Mouse (Mus musculus): ENCODE measurements around the gene Chid1. TPM values are rescaled to one million over a fixed set of nuclear protein-coding genes. Genes with fewer than 3 reads are reported as not detected.
A peak's percentile ranks its signal among the peaks of the same experiment; 100 is the strongest.

Gene Chid1
- 10 to 100 TPM; 11.2 to 13.1 TPM for total RNA-seq (2021)
- long read RNA-seq, experiment 1, full-length matches to known transcripts: 12 of 16 reads
- long read RNA-seq, experiment 1, partial matches to known transcripts: 1 of 16 reads
- long read RNA-seq, experiment 1, other reads (novel, unspliced or antisense): 3 of 16 reads
- long read RNA-seq, experiment 2, full-length matches to known transcripts: 9 of 15 reads
- long read RNA-seq, experiment 2, partial matches to known transcripts: 0 of 15 reads
- long read RNA-seq, experiment 2, other reads (novel, unspliced or antisense): 6 of 15 reads

DNA sequence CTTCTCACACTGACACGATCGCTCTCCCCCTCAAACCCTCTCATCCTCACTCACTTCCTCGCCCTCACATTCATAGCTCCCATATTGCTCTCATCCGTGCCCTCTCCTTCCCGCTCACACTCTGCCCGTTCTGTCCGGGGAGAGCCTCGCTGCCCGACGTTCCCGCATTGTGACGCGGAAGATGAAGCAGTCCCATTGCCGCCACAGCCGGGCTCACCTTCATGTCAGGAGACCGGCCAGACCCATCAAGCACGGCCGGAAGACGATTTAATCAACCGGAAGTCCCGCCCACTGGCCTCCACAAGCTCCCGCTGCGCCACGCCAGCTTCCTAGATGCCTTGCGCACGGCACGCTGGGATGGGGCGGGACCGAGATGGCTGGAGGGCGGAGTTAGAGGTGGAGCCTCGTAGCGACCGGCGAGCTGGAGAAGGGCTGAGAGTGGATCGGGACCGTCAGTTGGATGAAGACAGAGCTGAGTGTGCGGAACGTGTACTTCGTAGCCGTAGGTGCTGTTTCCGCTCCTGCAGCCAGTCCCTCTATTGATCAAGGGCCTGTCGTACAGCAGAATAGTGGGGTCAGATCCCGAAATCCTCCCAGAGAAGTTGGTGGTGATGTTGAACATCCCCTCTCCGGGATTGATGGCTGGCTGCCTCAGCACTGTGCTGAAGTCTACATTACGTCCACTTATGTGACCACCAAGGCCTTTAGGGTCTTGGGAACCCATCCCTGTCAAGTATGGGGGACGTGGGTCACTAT lies at the start of gene Chid1:
TSS of gene Chid1 (minus strand) at position 302 of the 756 bp plus-strand sequence.
- peak; percentile 99 for DNase-seq (ENCODE audit: low spot score)

DNA sequence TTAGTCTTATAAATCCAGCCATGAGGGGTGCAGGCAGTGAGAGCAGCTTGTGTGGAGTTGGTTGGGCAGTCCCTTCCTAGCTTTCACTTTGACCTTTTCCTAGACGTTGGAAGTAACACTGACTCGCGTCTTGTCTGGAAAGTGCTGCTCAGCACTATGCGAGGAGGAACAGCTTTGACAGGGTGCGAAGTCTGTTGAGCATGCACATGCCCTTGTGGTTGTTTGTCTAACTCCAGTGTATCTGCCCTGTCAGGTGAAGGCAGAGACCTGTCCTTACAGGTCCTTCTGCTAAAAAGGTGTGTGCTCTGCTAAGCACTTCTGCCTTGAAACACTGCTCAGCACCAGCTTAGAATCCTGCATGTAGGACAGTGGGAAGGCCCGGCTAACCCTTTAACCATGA lies 49.2 kb upstream of the Chid1 start:
- DNase-seq (ENCODE audit: low spot score): no peak

DNA sequence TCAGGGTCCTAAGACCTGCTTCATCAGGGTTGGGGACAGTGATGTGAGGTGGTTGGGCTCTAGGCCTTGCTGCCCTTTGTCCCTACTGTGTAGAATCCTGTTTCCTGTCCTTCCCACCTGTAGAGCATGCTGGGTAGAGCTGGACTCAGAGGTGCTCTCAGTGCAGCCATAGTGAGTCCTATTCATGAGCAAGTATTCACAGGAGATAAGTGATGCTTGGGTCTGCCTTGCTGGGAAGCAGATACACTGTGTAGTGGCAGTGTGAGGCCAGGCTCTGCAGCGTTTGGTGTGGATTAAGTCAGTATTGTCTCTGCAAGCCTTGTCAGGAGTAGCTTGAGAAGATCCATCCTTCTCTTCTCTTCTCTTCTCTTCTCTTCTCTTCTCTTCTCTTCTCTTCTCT lies 46.2 kb upstream of the Chid1 start:
- DNase-seq (ENCODE audit: low spot score): no peak

DNA sequence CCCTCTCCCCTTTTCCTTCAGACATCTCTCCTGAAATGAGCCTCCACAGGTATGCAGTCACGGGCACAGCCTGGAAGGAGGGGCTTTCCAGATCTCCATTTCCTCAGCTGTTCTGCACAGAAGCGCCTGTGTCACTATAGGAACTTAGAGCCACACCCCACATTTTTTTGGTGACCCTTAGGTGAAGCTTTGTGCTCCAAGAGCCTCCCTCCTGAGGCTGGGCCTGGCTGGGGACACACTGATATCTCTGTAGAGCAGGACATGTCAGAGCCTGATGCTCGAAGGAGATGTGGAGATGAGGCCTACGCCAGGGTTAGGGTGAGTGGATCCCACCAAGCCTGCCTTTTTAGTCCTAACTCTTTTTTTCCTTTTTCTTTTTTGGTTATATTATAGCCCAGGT lies 45.6 kb upstream of the Chid1 start:
- DNase-seq (ENCODE audit: low spot score): no peak

DNA sequence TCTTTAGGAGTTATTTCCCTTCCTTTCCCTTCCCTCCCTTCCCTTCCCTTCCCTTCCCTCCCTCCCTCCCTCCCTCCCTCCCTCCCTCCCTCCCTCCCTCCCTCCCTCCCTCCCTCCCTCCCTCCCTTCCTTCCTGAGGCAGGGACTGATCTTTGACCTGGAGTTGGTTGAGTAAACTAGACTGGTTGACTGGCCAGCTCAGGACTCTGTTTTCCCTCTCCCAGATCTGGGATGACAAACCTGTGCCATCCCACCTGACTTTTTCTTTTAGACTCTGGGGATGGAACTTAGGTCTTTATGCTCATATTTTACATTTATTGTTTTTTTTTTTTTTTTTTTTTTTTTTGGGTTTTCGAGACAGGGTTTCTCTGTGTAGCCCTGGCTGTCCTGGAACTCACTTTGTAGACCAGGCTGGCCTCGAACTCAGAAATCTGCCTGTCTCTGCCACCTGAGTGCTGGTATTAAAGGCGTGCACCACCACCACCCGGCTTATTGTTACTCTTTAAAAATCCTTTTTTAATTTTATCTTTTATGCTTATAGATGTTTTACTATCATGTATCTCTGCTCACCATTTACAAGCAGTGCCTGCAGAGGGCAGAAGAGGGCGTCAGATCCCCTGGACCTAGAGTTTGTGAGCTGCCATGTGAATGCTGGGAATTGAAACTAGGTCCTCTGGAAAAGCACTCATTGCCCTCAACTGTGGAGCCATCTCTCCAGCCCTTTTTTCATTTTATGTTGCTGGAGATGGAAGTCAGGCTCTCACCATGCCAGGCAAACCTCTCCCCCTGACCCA lies 44.6 kb upstream of the Chid1 start:
- DNase-seq (ENCODE audit: low spot score): no peak

DNA sequence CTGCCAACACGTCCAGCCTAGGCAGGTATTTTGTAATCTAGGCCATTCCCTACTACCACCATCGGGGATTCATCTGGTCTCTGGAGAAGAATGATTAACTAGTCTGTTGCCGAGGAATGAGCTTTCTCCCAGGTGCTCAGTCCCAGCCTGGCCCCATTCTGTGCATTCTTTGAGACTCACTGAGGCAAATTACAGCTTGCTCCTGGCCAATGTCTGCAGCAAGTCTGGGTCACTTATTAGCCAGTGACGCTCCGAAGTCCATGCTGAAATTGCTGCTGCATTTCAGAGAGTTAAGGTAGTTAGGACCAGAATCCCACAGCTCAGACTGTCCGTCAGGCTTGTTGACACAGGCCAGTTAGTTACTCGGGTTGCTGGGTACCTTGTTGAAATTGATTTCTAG lies 41.7 kb upstream of the Chid1 start:
- no peak for DNase-seq (ENCODE audit: low spot score)

DNA sequence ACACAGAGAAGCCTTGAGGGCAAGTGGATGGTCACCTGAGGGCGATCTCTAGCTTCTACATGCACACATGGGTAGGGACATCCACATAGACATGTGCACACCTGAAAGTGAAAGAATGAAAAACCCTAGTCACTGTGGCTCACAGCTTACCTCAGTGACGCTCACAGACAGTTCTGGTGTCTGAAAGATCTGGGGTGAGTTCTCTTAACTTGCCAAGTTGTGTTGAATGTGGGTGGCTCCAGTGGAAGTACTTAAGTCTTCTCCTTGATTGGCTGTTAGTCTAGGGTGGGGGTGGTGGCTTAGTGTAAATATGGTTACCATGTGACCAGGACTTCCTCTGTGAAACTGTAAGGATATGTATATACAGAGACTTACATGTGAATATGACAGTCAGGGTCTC lies 39.3 kb upstream of the Chid1 start:
- no peak for DNase-seq (ENCODE audit: low spot score)

DNA sequence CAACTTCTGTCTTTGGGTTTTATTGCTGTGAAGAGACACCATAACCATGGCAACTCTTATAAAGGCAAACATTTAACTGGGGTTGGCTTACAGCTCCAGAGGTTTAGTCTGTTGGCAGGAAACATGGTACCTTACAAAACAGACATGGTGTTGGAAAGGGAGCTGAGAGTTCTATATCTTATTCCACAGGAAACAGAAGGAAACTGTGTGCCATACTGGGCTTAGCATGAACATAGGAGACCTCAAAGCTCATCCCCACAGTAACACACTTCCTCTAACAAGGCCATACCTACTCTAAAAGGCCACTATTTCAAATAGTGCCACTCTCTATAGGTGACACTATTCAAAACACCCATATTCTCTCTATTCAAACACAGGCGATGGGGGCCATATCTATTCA lies 38.9 kb upstream of the Chid1 start:
- no peak for DNase-seq (ENCODE audit: low spot score)

DNA sequence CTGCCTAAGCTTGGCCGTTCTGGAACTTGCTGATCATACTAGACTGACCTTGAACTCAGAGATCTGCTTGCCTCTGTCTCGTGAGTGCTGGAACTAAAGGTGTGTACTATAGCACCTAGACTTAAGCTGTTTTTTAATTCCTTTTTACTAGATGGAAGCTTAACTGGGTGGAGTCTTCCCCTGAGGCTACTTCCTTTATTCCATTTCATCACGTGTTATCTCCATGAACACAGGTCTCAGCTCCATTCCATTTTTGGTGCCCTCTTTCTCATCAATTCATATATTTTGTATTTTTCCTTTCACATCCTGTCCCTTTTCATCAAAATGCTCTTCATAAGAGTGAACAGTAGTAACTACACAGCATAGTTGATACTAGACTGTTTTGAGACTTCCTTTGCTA lies 38.1 kb upstream of the Chid1 start:
- DNase-seq (ENCODE audit: low spot score): no peak

DNA sequence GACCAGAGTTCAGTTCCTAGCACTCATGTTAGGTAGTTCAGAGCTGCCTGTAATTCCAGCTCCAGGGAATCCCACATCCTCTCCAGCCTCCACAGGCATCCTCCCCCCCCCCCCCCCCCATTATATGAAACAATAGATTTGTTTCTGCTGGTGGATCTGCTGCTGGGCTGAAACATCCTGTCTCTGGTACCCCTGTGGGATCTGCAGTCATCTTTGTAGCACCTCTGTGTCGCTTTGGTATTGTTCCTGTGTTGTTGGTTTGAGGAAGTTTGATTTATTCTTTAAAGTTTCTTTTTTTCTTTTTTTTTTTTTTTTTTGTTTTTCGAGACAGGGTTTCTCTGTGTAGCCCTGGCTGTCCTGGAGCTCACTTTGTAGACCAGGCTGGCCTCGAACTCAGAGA lies 35.8 kb upstream of the Chid1 start:
- DNase-seq (ENCODE audit: low spot score): no peak

DNA sequence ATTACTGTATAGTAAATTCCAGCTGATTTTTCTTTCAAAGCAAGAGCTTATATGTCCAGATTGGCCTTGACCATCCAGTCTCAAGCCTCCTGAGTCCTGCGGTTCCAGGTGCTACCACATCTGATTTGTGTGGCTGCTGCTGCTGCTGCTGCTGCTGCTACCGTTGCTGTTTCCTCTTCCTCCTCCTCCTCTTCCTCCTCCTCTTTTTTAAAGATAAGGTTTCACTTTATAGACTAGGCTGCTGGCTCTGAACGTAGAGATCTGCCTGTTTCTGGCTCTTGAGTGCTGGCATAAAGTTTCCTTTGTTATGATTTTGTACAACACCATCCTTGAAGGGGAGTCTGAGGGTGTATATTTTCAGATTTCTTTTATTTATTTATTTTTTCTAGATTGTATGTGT lies 34.4 kb upstream of the Chid1 start:
- no peak for DNase-seq (ENCODE audit: low spot score)

DNA sequence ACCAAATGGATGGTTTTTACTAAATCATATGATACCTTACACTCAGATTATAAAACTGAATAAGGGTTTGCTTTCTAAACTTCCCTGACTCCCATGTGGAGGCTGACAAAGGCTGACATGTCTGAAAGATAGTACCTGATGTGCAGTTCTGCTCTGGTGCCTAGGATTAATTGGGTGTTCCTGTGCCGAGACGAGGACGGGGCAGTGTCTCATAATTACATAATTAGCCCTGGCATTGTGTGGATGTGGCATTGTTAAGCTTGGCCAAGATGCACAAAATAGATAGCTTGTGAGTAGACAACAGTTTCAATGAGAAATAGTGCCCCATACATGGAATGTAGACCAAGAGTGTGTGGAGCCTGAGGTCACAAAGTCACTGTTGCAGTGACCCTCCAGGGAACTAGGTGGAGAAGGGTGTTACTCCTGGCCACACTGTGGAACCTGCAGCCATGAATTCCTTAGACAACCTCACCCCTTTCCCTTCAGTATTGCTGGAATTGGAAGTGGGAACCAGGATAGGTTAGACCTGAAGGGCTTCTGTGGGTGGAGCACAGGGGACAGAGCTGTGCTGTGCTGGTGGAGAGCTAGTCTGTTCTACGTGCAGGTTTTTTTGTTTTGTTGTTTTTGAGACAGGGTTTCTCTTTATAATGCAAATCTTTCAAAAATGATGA lies 31.1 kb upstream of the Chid1 start:
- no peak for DNase-seq (ENCODE audit: low spot score)

DNA sequence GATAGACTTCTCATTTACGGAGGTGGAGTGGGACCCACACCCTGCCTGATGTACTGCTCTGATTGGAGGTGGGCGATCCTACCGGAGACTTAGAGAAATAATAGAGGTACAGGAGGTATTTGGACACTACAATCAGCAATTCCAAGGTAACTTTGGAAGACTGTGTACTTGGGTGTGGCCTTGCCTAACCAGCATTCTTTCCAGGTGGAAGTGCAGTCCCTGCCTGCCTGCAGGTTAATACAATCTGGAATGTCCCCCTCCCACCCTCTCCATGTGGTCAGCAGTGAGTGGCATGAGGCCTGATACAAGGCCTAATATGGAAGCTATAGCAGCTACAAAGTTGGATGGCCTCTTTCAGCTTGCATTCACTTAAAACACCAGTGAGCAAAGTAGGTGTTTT lies 30.3 kb upstream of the Chid1 start:
- no peak for DNase-seq (ENCODE audit: low spot score)

DNA sequence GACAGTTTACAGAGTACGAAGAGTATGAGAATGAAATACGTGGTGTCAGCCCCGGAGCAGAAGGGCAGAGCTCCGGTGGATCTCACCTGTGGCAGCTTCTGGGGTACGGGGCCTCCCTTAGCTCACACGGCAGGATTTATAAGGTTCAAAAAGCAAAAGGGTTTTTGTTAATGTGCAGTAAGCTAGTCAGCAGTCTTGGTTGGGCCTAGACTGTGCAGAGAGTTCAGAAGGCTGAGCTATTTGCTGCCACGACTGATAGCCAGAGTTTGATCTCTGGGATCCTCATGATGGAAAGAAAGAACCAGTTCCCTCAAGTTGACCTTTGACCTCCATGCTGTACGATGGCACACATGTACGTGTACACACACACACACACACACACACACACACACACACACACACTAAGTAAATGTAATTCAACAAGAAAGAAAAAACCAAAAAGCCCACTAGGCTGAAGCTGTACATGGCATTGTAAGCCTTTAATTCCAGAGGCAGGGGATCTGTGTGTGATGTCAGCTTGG lies 29.7 kb upstream of the Chid1 start:
- DNase-seq (ENCODE audit: low spot score): no peak

DNA sequence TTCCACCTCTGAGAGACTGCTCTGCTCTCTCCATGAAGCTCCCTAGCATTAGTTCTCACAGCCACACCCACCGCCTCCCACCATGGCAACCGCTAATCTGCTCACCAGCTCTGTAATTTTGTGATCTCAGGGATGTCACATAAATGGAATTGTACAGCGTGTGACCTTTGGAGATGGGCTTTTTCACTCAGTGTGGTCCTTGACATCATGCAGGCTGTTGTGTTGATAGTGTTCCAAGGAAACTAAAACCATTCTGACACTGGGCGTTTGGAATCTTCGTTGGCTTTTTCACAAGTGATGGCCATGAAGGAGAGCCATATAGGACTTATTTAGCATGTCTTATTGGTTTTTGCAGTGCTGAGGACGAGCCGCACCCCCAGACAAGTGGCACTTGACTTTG lies 26.9 kb upstream of the Chid1 start:
- DNase-seq (ENCODE audit: low spot score): no peak

DNA sequence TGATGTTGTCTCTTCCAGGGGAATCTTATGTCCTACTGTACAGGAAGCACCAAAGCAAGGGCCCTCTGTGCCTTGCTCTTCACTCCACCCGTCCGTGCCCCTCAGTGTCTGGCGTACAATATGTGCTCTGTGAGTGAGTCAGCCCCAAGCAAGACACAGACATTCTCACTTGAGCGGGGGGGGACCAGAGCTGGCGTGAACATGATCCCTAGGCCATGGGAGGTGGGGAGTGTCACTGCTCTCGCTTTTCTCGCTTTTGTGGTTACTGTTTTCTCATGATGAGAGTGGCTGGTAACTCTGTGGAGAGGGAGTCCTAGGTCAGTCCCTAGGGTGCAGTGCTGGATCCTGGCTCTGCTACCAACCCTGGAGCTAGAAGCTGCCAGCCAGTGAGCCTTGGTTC lies 24.9 kb upstream of the Chid1 start:
- no peak for DNase-seq (ENCODE audit: low spot score)

DNA sequence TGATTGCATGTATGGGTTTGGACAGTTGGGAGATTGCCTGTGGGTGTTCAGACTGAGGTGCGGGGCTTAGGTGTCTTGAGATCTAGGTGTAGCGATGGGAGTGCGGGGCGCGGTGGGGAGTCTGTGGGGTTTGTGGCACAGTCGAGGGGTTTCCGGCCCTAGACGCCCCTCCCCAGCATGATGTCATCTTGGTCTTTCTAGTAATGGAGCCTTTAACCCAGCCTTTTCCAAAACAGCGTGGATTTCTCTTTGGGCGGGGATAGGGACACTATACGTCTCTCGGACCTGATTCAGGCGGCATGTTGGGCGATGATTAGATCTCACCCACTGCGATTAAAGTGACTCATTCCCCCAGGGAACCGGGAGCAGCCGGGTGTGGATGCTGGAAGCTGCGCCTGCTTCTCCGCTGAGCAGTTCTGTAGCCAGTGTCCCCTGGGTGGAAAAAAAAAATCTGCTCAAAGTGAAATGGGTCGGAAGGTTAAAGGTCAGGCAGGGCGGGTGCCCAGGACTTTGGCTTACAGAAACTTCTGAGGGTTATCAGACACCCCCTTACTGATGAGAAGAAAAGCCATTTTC lies 23.3 kb upstream of the Chid1 start:
- DNase-seq (ENCODE audit: low spot score): peak; percentile 74

DNA sequence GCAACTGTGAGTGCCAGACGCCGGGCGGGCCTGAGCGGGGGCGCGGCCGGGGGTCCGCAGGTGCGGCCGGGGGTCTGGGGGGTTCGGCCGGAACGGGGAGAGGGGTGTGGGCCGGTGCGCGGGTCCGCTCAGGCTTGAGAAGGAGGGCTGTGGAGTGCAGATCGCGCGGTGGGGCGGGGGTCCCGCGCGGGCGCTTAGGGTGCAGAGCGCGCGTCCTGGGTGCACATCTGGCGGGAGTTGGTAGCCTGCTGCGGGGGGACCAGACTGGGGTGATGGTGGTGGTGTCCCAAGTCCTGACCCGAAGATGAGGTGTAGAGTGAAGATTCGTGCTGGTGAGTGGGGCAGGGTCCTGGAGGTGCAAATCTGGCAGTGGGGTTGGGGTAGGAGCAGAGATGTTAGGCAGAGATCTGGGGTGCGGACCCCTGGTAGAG lies 22.8 kb upstream of the Chid1 start:
- no peak for DNase-seq (ENCODE audit: low spot score)

DNA sequence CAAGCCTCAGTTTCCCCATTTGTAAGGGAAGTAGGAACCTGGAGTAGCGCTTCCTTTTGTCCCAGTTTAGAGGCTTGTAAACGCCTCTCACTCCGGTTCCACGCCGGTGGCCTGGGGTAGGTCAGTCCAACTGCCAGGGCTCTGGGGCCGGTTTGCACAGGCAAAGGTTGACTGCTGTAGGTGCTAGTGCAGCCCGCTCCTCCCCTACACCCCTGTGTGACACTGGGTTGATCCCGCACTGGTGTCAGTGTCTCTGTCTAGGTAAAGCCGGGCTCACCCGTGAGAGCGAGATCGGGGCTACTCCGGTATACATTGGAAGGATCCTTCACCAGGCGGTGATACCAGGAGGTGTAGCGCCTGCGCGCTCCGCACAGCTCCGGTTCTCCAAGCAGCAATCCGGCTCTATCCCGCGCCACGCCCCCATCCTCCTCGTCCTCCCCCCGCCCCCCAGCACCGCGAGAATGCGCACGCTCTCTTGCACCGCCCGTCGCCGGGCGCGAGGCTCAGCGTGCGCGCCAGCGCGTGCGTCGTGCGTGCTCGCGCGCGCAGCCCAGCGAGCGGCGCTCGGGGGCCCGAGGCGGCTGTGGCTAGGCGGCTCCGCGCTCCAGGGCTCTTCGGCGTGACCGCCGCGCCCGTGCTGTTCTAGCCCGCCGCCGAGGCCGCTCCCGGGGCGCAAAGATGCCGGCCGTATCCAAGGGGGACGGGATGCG lies 22.2 kb upstream of the Chid1 start, which contains the start of gene Ap2a2:
TSS of gene Ap2a2 (plus strand) at position 492 of the 710 bp plus-strand sequence.
- peak; percentile 85 for DNase-seq (ENCODE audit: low spot score)

DNA sequence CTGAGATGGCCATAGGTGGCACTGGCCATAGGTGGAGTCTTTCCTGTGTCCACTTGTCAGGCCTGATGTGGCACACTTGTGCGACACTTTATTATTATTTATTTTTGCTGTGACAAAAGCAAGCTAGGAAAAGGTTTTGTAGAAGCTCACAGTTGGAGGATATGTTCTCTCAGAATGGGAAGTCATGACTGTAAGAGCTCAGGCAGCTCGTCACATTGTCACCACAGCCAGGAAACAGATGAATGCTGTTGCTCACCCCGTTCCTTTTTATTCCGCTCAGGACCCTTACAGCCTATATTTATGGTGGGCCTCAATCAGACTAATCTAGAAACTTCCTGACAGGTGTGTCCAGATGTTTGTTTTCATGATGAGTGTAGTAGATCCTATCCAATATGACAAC lies 20.8 kb upstream of the Chid1 start:
- DNase-seq (ENCODE audit: low spot score): no peak
